In the genomic region with DNA sequence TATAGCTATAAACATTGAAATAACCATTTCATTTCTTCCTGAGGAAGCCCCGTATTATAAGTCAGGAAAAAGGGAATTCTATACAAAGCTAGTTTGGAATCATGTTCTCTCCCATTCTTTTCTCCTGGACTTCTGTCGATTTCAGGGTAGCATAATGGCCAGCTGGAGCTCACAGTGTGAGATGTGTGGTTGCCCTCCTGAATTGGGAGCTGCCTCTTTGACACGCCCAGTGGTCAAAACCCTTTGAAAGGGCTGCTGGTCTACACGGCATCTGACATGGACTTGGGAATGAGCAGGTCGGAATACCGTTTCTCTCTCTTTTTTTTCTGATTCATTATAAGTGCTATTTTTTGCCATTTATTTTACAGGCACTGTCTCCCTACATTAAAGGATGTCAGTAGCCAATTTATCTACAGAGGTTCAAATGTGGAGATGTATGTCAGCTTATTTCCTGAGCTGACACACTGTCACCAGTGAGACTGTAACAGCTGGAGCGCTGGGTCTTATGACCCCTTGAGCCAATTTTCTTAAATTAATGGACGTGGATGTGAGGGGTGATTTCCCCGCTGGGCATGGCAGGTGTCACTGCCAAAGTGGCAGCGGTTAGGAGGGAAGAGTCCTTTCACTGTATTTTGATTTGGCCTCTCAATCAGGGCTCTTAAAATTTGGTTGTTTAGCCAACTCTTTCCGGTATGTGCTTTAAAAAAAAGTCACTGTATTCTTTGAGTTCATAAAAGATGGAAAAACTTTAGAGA, we compare ENCODE assay signal across 14 mouse cellular contexts.
DNase-seq lines count a peak whose midpoint lies in the region.
"Had no signal": no experiment of that assay in that cellular context is flagged by ENCODE, and none has a peak within 500 bp of the region (broad histone marks: within the 10 kb centered on the region; RNA-seq: fewer than 3 reads in every experiment).

No protein-coding gene starts in this region.

- intact Hi-C loops in left cerebral cortex, postnatal 4 days (cut with DNase I) = no loop called here
- intact Hi-C loops in left cerebral cortex, postnatal 14 days (cut with DNase I) = no loop called here

- DNase-seq in embryo, embryonic 10 days (ENCODE audit: low spot score) = peak; percentile 21
- no peak for DNase-seq in embryo, embryonic 9.5 days (ENCODE audit: extremely low spot score)
- peak; percentile 61 for DNase-seq in left cerebral cortex, postnatal 4 days
- no peak for DNase-seq in left cerebral cortex, postnatal 14 days (ENCODE audit: low spot score in 2 of 2)
- DNase-seq in cerebellum, postnatal 25 days = peak; percentile 65 to 74
- no peak for DNase-seq in spleen, postnatal 36 days (ENCODE audit: low spot score in 2 of 2)
- DNase-seq in kidney, adult 11 months = no peak
- DNase-seq in frontal cortex, postnatal 10 days (ENCODE audit: low spot score in 2 of 2) = no peak
- DNase-seq: gastrocnemius, postnatal 25 days; heart, postnatal 10 days; kidney, adult 18-20 months; kidney, postnatal 10 days; lung, postnatal 10 days; thymus, postnatal 36 days had no signal

Comparison
In these comparisons a context has a peak if more than half of its experiments do, and no peak if none do; other contexts are left out.
1. DNase-seq: peak in embryo, embryonic 10 days (single experiment), left cerebral cortex, postnatal 4 days (single experiment) and cerebellum, postnatal 25 days (2 of 2); none in embryo, embryonic 9.5 days (single experiment), left cerebral cortex, postnatal 14 days (0 of 2), spleen, postnatal 36 days (0 of 2), kidney, adult 11 months (single experiment) and frontal cortex, postnatal 10 days (0 of 2).